Mouse (Mus musculus): ENCODE measurements around the gene Nrxn1.

Gene Nrxn1

DNA sequence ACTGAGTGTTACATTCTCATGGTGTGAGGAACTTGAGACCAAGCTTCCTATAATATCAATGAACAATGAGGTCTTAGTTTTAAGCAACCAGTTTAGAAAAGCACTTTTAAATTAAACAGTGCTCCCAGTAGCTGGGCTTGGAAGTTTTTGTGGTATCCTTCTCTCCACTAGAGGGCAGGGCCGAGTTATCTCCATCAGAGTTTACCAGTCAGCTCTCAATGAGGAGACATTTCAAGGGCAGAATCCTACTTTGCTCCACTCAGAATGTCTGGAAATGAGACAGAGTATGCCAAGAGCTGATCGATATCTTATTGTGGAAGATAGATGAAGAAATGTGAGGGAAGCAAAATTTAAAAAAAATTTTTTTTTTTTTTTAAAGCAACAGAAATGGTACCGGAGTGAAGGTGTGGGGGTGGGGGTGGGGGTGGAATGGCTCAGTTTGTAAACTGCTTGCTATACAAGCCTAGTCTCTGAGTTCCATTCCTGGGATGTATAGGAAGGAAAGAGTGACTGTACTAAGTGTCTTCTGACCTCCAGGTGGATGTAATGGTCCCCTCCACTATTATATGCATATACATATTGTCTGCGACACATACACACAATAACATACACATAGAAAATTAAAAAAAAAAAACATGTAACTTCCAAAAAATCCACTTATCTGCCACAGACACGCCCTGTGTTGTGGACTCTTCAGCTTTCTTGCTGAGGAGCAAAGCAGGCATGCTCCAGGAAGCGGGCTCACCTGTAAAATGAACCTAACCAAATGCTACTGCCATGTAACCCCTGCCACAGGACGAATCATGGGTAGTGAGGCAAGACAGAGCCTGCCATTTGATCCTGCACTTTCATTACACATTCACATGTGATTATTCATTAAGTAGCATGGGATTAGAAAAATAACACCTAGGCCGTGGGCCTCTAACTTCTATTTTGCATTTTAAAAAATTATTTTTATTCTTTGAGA, 283.4 kb downstream of the Nrxn1 start:
- DNase-seq, result peak; percentile 85 to 89

DNA sequence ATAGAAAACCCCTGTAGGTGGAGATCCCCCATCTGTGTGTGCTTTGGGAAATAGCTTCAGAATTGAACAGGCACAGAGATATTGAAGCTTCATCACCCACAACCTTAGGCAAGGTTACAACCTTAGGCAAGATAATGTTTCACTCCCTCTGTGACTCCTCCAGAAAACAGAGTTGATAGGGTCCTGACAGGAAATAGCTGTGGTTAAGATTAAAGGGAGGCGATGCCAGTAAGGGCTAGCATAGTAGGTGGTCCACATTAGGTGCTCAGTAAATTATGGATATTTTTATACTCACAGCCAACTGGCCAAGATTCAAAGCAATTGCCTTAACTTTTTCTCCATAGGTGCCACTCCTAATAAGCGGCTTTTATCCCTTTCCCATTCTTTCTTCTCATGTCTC, 284.6 kb downstream of the Nrxn1 start:
- no peak for DNase-seq

DNA sequence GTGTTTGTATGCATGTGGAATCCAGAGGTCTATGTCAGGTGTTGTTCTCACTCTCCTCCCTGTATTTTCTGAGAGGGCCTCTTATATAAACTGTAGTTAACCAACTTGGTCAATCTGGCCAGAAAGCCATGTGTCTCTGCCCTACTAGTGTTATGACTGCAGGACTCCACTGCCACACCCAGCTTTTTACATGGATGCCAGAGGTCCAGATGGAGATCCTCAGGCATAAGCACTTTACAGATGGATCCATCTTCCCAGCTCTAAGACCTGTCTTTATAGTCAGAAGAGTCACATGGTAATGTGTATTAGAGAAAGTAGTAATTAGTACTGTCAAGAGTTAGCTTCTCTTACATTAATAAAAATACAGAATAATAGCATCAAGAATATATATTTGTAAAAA, 285.7 kb downstream of the Nrxn1 start:
- peak in 1 of 2 experiments; percentile 34 for DNase-seq

GRCm38 (mm10) chr17:90798689-90799088, 294.2 kb downstream of the Nrxn1 start:
- DNase-seq, result no peak

DNA sequence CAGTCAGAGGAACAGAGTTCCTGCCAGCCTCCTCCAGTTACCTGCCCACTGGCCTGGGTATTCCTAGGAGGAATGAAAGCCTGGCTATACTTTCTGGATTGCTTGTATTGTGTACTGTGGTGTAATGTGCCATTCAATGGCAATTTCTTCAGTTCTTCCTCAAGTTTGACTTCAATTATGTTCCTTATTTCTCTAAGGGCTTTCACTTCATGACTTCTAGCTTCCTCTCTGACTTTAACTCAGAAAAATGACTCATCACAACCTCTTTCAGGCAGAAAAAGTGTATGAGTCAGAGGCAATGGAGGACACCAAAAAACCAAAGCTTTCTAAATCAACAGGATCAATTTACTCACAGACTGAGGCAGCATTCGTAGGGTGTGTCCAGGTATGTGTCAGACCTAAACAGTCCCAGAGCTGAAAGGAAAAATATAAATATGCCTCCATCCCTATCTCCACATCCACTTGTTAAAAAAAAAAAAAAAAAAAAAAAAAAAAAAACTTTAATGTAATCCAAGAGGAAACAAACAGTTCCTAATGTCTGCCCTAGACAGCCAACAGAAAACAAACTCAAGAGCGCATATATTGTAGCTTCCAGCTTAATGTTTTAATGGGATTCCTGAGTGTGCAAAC, 295.1 kb downstream of the Nrxn1 start:
- DNase-seq, result no peak

DNA sequence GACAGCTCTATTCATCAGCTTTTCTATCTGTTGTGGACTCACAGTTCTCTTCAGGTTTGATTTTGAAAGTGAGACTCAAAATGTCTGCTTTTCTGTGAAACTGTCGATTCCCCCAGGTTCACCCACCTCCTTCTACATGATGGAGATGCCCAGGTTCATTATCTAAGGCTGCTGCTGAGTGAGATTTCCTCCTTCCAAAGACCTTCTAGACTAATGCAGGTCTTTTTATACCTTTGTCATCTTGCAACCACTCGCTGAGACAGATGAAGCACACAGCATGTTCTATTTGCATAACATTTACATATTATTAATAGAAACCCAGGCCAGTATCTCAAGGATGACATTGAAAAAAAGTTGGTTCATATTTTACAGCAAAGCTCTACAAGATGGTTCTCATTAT, 295.9 kb downstream of the Nrxn1 start:
- no peak for DNase-seq

GRCm38 (mm10) chr17:90788491-90789127, 304.3 kb downstream of the Nrxn1 start:
- DNase-seq, result no peak

- no peak for DNase-seq
These were observed 304.8 kb downstream of the Nrxn1 start for GRCm38 (mm10) chr17:90788040-90788439.

GRCm38 (mm10) chr17:90787121-90787788, 305.6 kb downstream of the Nrxn1 start:
- no peak for DNase-seq

DNA sequence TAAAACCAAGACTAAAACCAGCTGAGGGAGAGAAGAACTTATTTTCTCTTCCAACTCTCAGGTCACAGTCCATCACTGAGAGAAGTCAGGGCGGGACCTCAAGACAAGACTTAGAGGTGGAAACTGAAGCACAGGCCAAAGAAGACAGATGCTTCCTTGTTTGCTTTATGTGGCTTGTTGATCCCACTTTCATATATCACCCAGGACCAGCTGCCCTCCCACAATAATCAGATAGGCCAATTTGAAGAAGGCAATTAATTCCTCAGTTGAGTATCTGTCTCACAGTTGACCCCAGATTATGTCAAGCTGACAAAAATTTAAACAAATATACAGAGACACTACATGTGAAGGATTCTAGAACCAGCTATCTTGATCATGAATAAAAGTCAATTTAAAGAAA, 312.4 kb downstream of the Nrxn1 start:
- DNase-seq, result no peak

DNA sequence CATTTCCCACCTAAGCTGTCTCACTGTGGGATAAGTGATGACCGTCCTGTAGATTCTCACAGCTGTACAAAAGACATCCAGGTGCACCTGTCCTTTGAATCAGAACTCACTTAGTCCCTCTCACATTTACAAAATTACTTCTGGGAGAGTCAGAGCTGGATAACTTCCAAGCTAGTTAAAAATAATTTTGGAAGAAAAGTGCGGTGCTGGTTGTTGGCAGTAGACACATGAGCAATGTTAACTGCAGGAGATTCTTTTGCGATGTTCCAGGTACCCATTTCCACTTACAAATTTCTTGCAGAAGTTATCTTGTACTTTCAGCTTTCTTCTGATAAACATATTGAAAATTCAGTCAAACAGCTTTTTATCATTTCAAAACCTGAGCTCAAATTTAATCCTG, 317.5 kb downstream of the Nrxn1 start:
- DNase-seq, result no peak

GRCm38 (mm10) chr17:90773233-90773632, 319.6 kb downstream of the Nrxn1 start:
- peak; percentile 22 to 39 for DNase-seq

- peak; percentile 9 to 13 for DNase-seq
These were observed 324.7 kb downstream of the Nrxn1 start for GRCm38 (mm10) chr17:90768216-90768615.

GRCm38 (mm10) chr17:90727124-90727523, 365.7 kb downstream of the Nrxn1 start:
- DNase-seq, result no peak

DNA sequence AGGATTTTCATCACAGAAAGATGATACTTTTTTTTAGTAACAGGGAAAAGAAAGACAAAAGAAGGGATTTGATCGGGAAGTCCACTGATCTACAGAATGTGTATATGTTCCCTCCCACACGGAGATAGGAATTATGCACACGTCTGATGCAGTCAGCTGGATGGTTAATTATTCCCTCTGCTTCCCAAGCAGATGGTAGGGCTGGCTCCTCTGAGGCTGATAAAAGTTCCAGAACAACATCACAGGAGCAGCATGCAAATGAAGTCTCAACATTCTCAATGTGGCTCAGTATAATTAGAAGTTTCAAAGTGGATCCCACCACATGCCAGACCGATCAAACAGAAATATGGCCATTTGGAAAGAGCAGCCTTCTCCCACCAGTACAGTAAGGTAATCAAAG, 388.1 kb downstream of the Nrxn1 start:
- peak; percentile 8 to 16 for DNase-seq

DNA sequence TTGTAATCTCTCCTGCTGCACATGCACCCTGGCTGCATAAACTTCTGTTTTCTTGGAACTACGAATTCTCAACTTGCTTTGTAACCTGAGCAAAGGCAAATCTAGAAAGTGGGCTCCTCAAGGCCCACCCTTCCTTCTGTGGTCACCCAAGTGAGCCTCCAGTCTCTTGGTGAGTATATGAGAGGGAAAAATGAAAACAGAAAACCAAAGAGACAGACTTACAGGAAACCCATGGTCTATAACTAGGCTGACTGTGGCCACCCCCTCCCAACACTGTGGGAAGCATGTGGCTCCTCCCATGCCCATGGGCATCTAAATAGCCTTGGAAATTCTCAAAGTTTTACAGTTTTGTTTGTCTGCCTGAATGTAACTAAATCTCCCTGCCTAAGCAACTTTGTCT, 390.2 kb downstream of the Nrxn1 start:
- no peak for DNase-seq

- DNase-seq, result no peak
These were observed 396.6 kb downstream of the Nrxn1 start for GRCm38 (mm10) chr17:90696071-90696800.

- DNase-seq, result peak; percentile 31 to 43
These were observed 397.7 kb downstream of the Nrxn1 start for GRCm38 (mm10) chr17:90695086-90695584.

DNA sequence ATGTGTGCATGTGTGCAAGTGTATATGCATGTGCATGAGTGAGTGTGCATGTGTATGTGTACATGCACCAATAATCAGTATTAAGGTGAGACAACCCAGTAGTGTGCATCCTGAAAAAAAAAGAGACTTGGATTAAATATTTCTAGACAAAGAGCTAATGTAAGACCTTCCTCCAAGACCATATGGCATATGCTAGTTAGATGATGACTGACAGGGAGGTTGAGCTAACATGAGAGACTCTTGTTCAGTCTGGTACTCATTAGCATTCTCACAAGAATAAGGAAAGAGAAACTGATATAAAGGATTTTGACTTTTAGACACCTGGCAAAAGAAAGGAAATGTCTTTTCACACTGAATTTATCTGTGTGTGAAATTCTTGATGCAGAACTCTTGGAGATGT, 408.7 kb downstream of the Nrxn1 start:
- no peak for DNase-seq

GRCm38 (mm10) chr17:90681019-90681418, 411.9 kb downstream of the Nrxn1 start:
- peak; percentile 48 to 62 for DNase-seq

DNA sequence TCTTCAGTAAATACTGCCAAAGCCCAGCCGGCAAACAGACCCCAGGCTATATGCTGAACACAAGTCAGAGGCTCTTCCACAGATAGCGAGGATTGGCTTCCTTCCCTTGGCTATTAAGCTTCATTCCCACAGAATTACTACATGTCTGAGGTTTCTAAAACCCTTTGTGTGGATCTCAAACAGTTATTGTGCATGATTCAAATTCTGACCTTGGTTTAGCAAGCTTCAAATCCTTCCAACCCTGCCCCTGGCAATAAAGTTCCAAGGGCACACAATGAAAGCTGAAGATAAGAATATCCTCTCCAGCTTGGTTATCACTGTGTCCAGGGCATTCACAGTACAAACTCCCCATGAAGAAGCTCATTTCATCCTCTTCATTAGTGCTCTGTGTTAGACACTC, 416.2 kb downstream of the Nrxn1 start:
- no peak for DNase-seq

GRCm38 (mm10) chr17:90662318-90662717, 430.6 kb downstream of the Nrxn1 start:
- DNase-seq, result no peak

Measured in cerebellum, postnatal 10 days (tissue).